Mouse (Mus musculus): ENCODE results near the gene Sorcs2. TPM values are rescaled to one million over a fixed set of nuclear protein-coding genes. Genes with fewer than 3 reads are reported as not detected.

Sorcs2 gene
- total RNA-seq, 2 experiments from 2014 or later = 11.4 to 14.6 TPM

- DNase-seq = no peak
Measured at GRCm38 (mm10) chr5:36122987-36123386, 275.0 kb downstream of the Sorcs2 start.

- no peak for DNase-seq
Measured at GRCm38 (mm10) chr5:36120931-36121341, 277.0 kb downstream of the Sorcs2 start.

GRCm38 (mm10) chr5:36118061-36118460, 279.9 kb downstream of the Sorcs2 start:
- no peak for DNase-seq

GRCm38 (mm10) chr5:36115519-36115918, 282.4 kb downstream of the Sorcs2 start:
- DNase-seq = no peak

GRCm38 (mm10) chr5:36113696-36114095, 284.2 kb downstream of the Sorcs2 start:
- DNase-seq = no peak

- DNase-seq = no peak
Measured at GRCm38 (mm10) chr5:36112696-36113095, 285.2 kb downstream of the Sorcs2 start.

GRCm38 (mm10) chr5:36111516-36111915, 286.4 kb downstream of the Sorcs2 start:
- no peak for DNase-seq

- DNase-seq = no peak
Measured at GRCm38 (mm10) chr5:36108339-36108887, 289.5 kb downstream of the Sorcs2 start.

- no peak for DNase-seq
Measured at GRCm38 (mm10) chr5:36103483-36103882, 294.5 kb downstream of the Sorcs2 start.

GRCm38 (mm10) chr5:36101129-36101528, 296.8 kb downstream of the Sorcs2 start:
- DNase-seq = no peak

GRCm38 (mm10) chr5:36100488-36100887, 297.5 kb downstream of the Sorcs2 start:
- no peak for DNase-seq

- peak; percentile 37 for DNase-seq
Measured at GRCm38 (mm10) chr5:36099662-36100061, 298.3 kb downstream of the Sorcs2 start.

- no peak for DNase-seq
Measured at GRCm38 (mm10) chr5:36096046-36096445, 301.9 kb downstream of the Sorcs2 start.

- DNase-seq = no peak
Measured at GRCm38 (mm10) chr5:36090036-36090435, 307.9 kb downstream of the Sorcs2 start.

GRCm38 (mm10) chr5:36089243-36089642, 308.7 kb downstream of the Sorcs2 start:
- DNase-seq = no peak

- DNase-seq = no peak
Measured at GRCm38 (mm10) chr5:36086931-36087330, 311.0 kb downstream of the Sorcs2 start.

GRCm38 (mm10) chr5:36085621-36086020, 312.3 kb downstream of the Sorcs2 start:
- DNase-seq = peak; percentile 19

- DNase-seq = no peak
Measured at GRCm38 (mm10) chr5:36083869-36084565, 313.9 kb downstream of the Sorcs2 start.

- DNase-seq = no peak
Measured at GRCm38 (mm10) chr5:36081021-36081420, 316.9 kb downstream of the Sorcs2 start.

- no peak for DNase-seq
Measured at GRCm38 (mm10) chr5:36075172-36076074, 322.5 kb downstream of the Sorcs2 start.

- DNase-seq = peak; percentile 70
Measured at GRCm38 (mm10) chr5:36069503-36070360, 328.2 kb downstream of the Sorcs2 start.

- DNase-seq = no peak
Measured at GRCm38 (mm10) chr5:36067651-36068181, 330.2 kb downstream of the Sorcs2 start.
